Mouse (Mus musculus) cerebellum, adult 2 months (tissue): ENCODE data around the gene A630001G21Rik.

Experiments used
- CTCF ChIP-seq: fragments of 200-500 bp; IDR thresholded peaks from 2 replicates; pipeline ENCODE4 v1.5.1; 2011; ENCODE audit warnings: low read depth, mild to moderate bottlenecking, control low read depth, low read length, moderate library complexity, borderline replicate concordance; ENCODE audit not compliant: insufficient read depth
- POLR2A ChIP-seq: fragments of 200-500 bp; IDR thresholded peaks from 2 replicates; pipeline ENCODE4 v1.6.1; 2011; ENCODE audit warnings: low read length, control low read depth, borderline replicate concordance; ENCODE audit not compliant: insufficient read depth

DNA sequence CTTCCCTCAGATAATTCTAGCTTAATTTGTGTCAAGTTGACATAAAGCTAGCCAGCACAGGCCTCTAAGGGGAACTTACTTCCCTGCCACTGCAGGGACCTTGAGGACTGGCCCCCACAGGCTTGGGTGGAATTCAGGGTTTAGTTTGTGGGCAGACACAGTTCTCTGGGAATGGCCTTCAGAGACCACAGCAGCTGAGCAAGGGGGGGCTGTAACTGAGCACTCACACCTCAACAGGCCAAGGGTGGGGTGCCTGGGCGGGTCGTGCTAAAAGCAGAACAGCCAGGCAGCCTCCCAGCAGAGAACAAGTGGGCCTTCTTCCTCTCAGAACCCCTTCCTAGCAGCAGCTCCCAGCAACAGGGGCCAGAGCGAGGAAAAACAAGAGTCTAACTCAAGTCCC is 12.3 kb downstream of the A630001G21Rik start:
- TF ChIP-seq POLR2A (no peak), CTCF (no peak)
